Mouse (Mus musculus): Measurements from ENCODE around the gene Sry.

Sry gene

DNA sequence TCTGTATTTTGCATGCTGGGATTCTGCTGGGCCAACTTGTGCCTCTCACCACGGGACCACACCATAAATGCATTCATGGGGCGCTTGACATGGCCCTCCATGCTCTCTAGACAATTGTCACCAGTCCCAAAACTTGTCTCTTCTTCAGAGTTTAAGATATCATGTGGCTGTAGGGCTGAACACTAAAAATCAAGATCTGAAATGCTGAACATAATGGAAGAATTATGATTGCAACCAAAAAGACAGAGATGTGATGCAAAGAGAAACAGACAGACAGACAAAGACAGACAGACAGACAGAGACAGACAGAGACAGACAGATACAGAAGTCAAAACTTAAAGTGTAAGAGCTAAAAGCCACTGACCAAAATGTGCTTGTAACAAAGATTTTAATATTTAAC, at the start of gene Sry:
TSS of gene Sry (minus strand) at position 101 of the 400 bp plus-strand sequence.
- no peak for DNase-seq (ENCODE audit: low spot score)
